Mouse (Mus musculus): ENCODE measurements at regions not wholly inside any gene's neighbourhood (a gene's known extent, or its start where the extent isn't known, plus 50 kb on each side); places are given as distances from the start of the nearest gene placed in this dataset.
A peak's percentile ranks its signal among the peaks of the same experiment; 100 is the strongest.

DNA sequence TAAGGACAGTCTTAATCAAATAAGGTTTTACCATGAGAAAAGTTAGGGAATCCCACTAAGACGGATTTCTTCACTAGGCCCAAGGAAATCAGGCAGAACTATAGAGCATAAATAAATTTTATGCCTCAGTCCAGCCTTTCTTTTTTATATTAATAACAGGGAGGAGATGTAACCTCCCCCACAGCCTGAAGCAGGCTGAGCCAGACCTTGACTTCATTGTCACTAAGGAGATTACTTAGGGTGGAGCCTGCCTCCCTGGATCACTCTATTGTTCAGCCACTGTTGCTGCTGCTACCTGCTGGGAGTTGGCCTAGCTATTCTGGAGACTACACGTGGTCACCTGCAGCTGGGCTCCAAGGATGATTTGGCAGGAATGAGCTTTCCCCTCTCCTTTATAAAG lies 205.6 kb downstream of the H2afb1 start:
- DNase-seq (ENCODE audit: low read depth, low spot score), result peak; percentile 52
